Mouse (Mus musculus) ES-E14 (cell line): ENCODE measurements around the gene Tfb1m. TPM values are rescaled to one million over a fixed set of nuclear protein-coding genes. Genes with fewer than 3 reads are reported as not detected.

ENCODE experiments used
- DNase-seq: peaks from one replicate; pipeline ENCODE4 v3.0.0-alpha.2; 2013; ENCODE audit warnings: low read depth, low spot score
- H3K27ac ChIP-seq: 2 replicates; pipeline ENCODE4 v1.5.1; 2012; ENCODE audit warnings: low read depth, mild to moderate bottlenecking, low read length, moderate library complexity, mixed read lengths; ENCODE audit not compliant: poor library complexity, insufficient read depth, severe bottlenecking
- H3K36me3 ChIP-seq: 2 replicates; pipeline ENCODE4 v1.6.1; 2012; ENCODE audit warnings: mild to moderate bottlenecking, low read length, moderate library complexity, mixed read lengths; ENCODE audit not compliant: control insufficient read depth, poor library complexity, insufficient read depth, severe bottlenecking
- H3K4me1 ChIP-seq, 2 experiments: fragments of 150-350 bp in 1 of 2; sonication (generic) in 1 of 2; 2 replicates each; pipeline ENCODE4 v1.6.1; 2012; ENCODE audit warnings: low read length in 2 of 2, mild to moderate bottlenecking in 1 of 2, mixed read lengths in 1 of 2; ENCODE audit not compliant: control insufficient read depth in 2 of 2, insufficient read depth in 2 of 2, poor library complexity in 1 of 2
- H3K4me3 ChIP-seq, 2 experiments: fragments of 150-350 bp in 1 of 2; sonication (generic) in 1 of 2; 2 replicates each; pipeline ENCODE4 v1.5.1; 2012; ENCODE audit warnings: low read length in 2 of 2, low read depth in 1 of 2, mild to moderate bottlenecking in 1 of 2, mixed read lengths in 1 of 2; ENCODE audit not compliant: insufficient read depth in 1 of 2, poor library complexity in 1 of 2, severe bottlenecking in 1 of 2
- H3K9ac ChIP-seq: 2 replicates; pipeline ENCODE4 v1.6.1; 2012; ENCODE audit warnings: low read depth, mild to moderate bottlenecking, low read length, mixed read lengths; ENCODE audit not compliant: poor library complexity, insufficient read depth, severe bottlenecking
- H3K9me3 ChIP-seq: fragments of 150-350 bp; sonication (generic); 2 replicates; pipeline ENCODE4 v1.6.1; 2012; ENCODE audit warnings: low read depth, mild to moderate bottlenecking, low read length; ENCODE audit not compliant: control insufficient read depth, insufficient read depth
- CHD2 ChIP-seq: IDR thresholded peaks from 2 replicates; pipeline ENCODE4 v1.6.1; 2014; ENCODE audit warnings: mild to moderate bottlenecking, low read depth, low read length, inconsistent platforms
- HCFC1 ChIP-seq: IDR thresholded peaks from 2 replicates; pipeline ENCODE4 v1.6.1; 2012; ENCODE audit warnings: low read length, inconsistent platforms, borderline replicate concordance; ENCODE audit not compliant: insufficient read depth
- MAFK ChIP-seq: IDR thresholded peaks from 2 replicates; pipeline ENCODE4 v1.6.1; 2014; ENCODE audit warnings: mild to moderate bottlenecking, low read depth, low read length, inconsistent platforms; ENCODE audit not compliant: insufficient read depth
- ZC3H11A ChIP-seq: IDR thresholded peaks from 2 replicates; pipeline ENCODE4 v1.6.1; 2012; ENCODE audit warnings: low read depth, mild to moderate bottlenecking, inconsistent platforms, low read length, borderline replicate concordance
- ZNF384 ChIP-seq: IDR thresholded peaks from 2 replicates; pipeline ENCODE4 v1.6.1; 2012; ENCODE audit warnings: low read depth, low read length, inconsistent platforms
- in situ Hi-C, 2 experiments: fragments of 600-800 bp; cut with MboI; formaldehyde crosslinking; loops; one replicate each; pipeline ENCODE4 v1.15.1; 2025; ENCODE audit warnings: low sequenced_read_pairs in 2 of 2, inconsistent platforms in 1 of 2; ENCODE audit not compliant: unreplicated experiment in 2 of 2
- total RNA-seq: library from RNA; depleted of rRNA; stranded (reverse); fragments of 300-350 nt; gene quantifications from 2 replicates; pipeline ENCODE4 v1.2.3, GENCODE M21; 2012

Gene Tfb1m
- total RNA-seq, 1 experiment: 14.5 TPM

- in situ Hi-C loops: no loop called here
- H3K4me3 ChIP-seq: no peak overlapping the region
Measured at GRCm38 (mm10) chr17:3491667-3492066, 65.9 kb downstream of the Tfb1m start.

GRCm38 (mm10) chr17:3491065-3491464 is 66.5 kb downstream of the Tfb1m start:
- Histone ChIP-seq H3K27ac (no peak overlapping the region), H3K9me3 (no peaks in the 10 kb centered on the region), H3K4me1 (no peaks in the 10 kb centered on the region; a peak in 1 of 4 replicates), H3K9ac (no peak overlapping the region), H3K36me3 (no peaks in the 10 kb centered on the region), H3K4me3 (no peak overlapping the region)
- in situ Hi-C loops: no loop called here
- DNase-seq: no peak
- TF ChIP-seq CHD2 (no peak), ZNF384 (no peak), ZC3H11A (no peak), MAFK (no peak), HCFC1 (no peak)

More at GRCm38 (mm10) chr17:3491667-3492066, 65.9 kb downstream of the Tfb1m start:
- Histone ChIP-seq H3K36me3 (no peaks in the 10 kb centered on the region), H3K9ac (no peak overlapping the region), H3K9me3 (no peaks in the 10 kb centered on the region), H3K4me1 (no peaks in the 10 kb centered on the region; a peak in 1 of 4 replicates), H3K27ac (no peak overlapping the region)
- TF ChIP-seq ZC3H11A (no peak), MAFK (no peak), HCFC1 (no peak), ZNF384 (no peak), CHD2 (no peak)
- DNase-seq: no peak

GRCm38 (mm10) chr17:3490216-3490895 is 67.2 kb downstream of the Tfb1m start:
- H3K9ac ChIP-seq: no peak overlapping the region
- no peaks in the 10 kb centered on the region for H3K36me3 ChIP-seq
- no peak for TF ChIP-seq ZC3H11A
- TF ChIP-seq CHD2: no peak
- TF ChIP-seq MAFK: no peak
- no peak for TF ChIP-seq ZNF384
- TF ChIP-seq HCFC1: no peak
- H3K4me1 ChIP-seq: no peaks in the 10 kb centered on the region; a peak in 1 of 4 replicates
- in situ Hi-C loops: no loop called here
- H3K27ac ChIP-seq: no peak overlapping the region
- no peak overlapping the region for H3K4me3 ChIP-seq
- no peaks in the 10 kb centered on the region for H3K9me3 ChIP-seq
- no peak for DNase-seq

- Histone ChIP-seq H3K36me3 (no peaks in the 10 kb centered on the region), H3K9ac (no peak overlapping the region), H3K27ac (no peak overlapping the region), H3K4me1 (no peaks in the 10 kb centered on the region; a peak in 1 of 4 replicates), H3K4me3 (no peak overlapping the region), H3K9me3 (no peaks in the 10 kb centered on the region)
- in situ Hi-C loops: no loop called here
- no peak for TF ChIP-seq HCFC1
- no peak for TF ChIP-seq CHD2
- no peak for TF ChIP-seq ZC3H11A
- no peak for TF ChIP-seq MAFK
- TF ChIP-seq ZNF384: no peak
- no peak for DNase-seq
Measured at GRCm38 (mm10) chr17:3487721-3488601, 69.6 kb downstream of the Tfb1m start.
